ENCODE assay signal across 14 mouse cellular contexts in genomic region chr10:19091949-19092348, GRCm38 (mm10).
"Had no signal": no experiment of that assay in that cellular context is flagged by ENCODE, and none has a peak within 500 bp of the region (broad histone marks: within the 10 kb centered on the region; RNA-seq: fewer than 3 reads in every experiment).

No protein-coding gene starts in this region.

- H3K4me2 ChIP-seq: liver, embryonic 11.5 days; liver, embryonic 15.5 days; midbrain, embryonic 13.5 days; neural tube, embryonic 15.5 days; stomach, embryonic 15.5 days had no signal

- H3K4me3 ChIP-seq: layer of hippocampus, adult 2 months; limb, embryonic 10.5 days; liver, embryonic 15.5 days; midbrain, embryonic 13.5 days; neural tube, embryonic 15.5 days; stomach, embryonic 15.5 days had no signal

- DNase-seq: kidney, postnatal 10 days; kidney, postnatal 4 days; lung, adult 2 months; lung, postnatal 36 days; thymus, adult 18-20 months; thymus, postnatal 14 days had no signal

- ATAC-seq: lung, postnatal 0 days; midbrain, embryonic 13.5 days had no signal

- H3K4me1 ChIP-seq: liver, embryonic 15.5 days; midbrain, embryonic 13.5 days; neural tube, embryonic 15.5 days; stomach, embryonic 15.5 days had no signal

- H3K9me3 ChIP-seq: limb, embryonic 10.5 days; liver, embryonic 15.5 days; midbrain, embryonic 13.5 days; neural tube, embryonic 15.5 days; stomach, embryonic 15.5 days had no signal

- H3K9ac ChIP-seq: liver, embryonic 15.5 days; midbrain, embryonic 13.5 days; neural tube, embryonic 15.5 days; stomach, embryonic 15.5 days had no signal

- H3K27ac ChIP-seq: layer of hippocampus, adult 2 months; limb, embryonic 10.5 days; liver, embryonic 15.5 days; midbrain, embryonic 13.5 days; neural tube, embryonic 15.5 days; stomach, embryonic 15.5 days had no signal

- H3K27me3 ChIP-seq: liver, embryonic 15.5 days; midbrain, embryonic 13.5 days; neural tube, embryonic 15.5 days; stomach, embryonic 15.5 days had no signal

- H3K36me3 ChIP-seq: limb, embryonic 10.5 days; liver, embryonic 15.5 days; midbrain, embryonic 13.5 days; neural tube, embryonic 15.5 days; stomach, embryonic 15.5 days had no signal
